Mouse (Mus musculus) heart, adult 2 months (tissue): Measurements from ENCODE around the gene Gm7697. TPM values are rescaled to one million over a fixed set of nuclear protein-coding genes. Genes with fewer than 3 reads are reported as not detected.
"Not testable (repeated sequence)": the region's sequence is repeated elsewhere in the genome, so short reads cannot be mapped to it uniquely, and the experiment has no call there.

Experiments used
- DNase-seq, 2 experiments: peaks; one replicate each; pipeline ENCODE4 v3.0.0; 2021
- H3K27ac ChIP-seq: fragments of 200-600 bp; 2 replicates; pipeline ENCODE4 v1.8.1; 2022
- H3K27me3 ChIP-seq: fragments of 200-500 bp; 2 replicates; pipeline ENCODE4 v1.6.1; 2012; ENCODE audit warnings: mild to moderate bottlenecking, low read length, inconsistent platforms, mixed read lengths; ENCODE audit not compliant: control insufficient read depth, insufficient read depth
- H3K36me3 ChIP-seq: fragments of 200-500 bp; 2 replicates; pipeline ENCODE4 v1.6.1; 2012; ENCODE audit warnings: low read length, inconsistent platforms; ENCODE audit not compliant: control insufficient read depth, insufficient read depth
- H3K4me1 ChIP-seq: fragments of 200-500 bp; 2 replicates; pipeline ENCODE4 v1.6.1; 2011; ENCODE audit warnings: low read length; ENCODE audit not compliant: control insufficient read depth, insufficient read depth
- H3K4me3 ChIP-seq: fragments of 200-600 bp; 2 replicates; pipeline ENCODE4 v1.8.1; 2022
- H3K79me2 ChIP-seq: fragments of 200-500 bp; replicated peaks from 2 replicates; pipeline ENCODE4 v1.6.1; 2012; ENCODE audit warnings: mild to moderate bottlenecking, inconsistent platforms, low read length, moderate library complexity, mixed read lengths; ENCODE audit not compliant: control insufficient read depth, insufficient read depth
- H3K9ac ChIP-seq: fragments of 200-500 bp; 2 replicates; pipeline ENCODE4 v1.6.1; 2012; ENCODE audit warnings: low read depth, mild to moderate bottlenecking, control low read depth, inconsistent platforms, low read length, mixed read lengths
- WGBS: fragments of 180-500 bp; shearing (Covaris S2); methylation state at CpG from one replicate; pipeline ENCODE4 v1.1.7; 2018; 5-methylcytosine and 5-hydroxymethylcytosine counted together
- intact Hi-C: fragments of 180-260 bp; cut with DNase I; formaldehyde crosslinking; loops from one replicate; pipeline ENCODE4 v1.15.1; 2025
- polyA plus RNA-seq: library from polyadenylated mRNA; depleted of rRNA; stranded (reverse); fragments of >200 nt; gene quantifications from 2 replicates; pipeline ENCODE4 v1.2.3, GENCODE M21; 2012; rRNA removed
- total RNA-seq, 2 experiments: library from RNA; stranded (reverse); gene quantifications; 2 replicates each; pipeline ENCODE4 v1.2.3; 2021

The Gm7697 gene
- total and polyA plus RNA-seq, 3 experiments: not detected

GRCm38 (mm10) chr8:69474946-69475345, 47.8 kb downstream of the Gm7697 start:
- H3K79me2 ChIP-seq, H3K27ac ChIP-seq, DNase-seq, H3K27me3 ChIP-seq, H3K36me3 ChIP-seq, H3K4me1 ChIP-seq, intact Hi-C loops, H3K9ac ChIP-seq, H3K4me3 ChIP-seq: not testable (repeated sequence)
- WGBS: 81% methylated on average over 3 of the region's 3 CpGs

- H3K4me3 ChIP-seq, H3K36me3 ChIP-seq, intact Hi-C loops, DNase-seq, H3K9ac ChIP-seq, H3K27me3 ChIP-seq, H3K4me1 ChIP-seq, H3K79me2 ChIP-seq, H3K27ac ChIP-seq: not testable (repeated sequence)
- WGBS: 76% methylated on average over 2 of the region's 3 CpGs
These were observed 69.3 kb downstream of the Gm7697 start, which contains the start of gene Gm9495 for GRCm38 (mm10) chr8:69453465-69453864. TSS of gene Gm9495 (minus strand) at chr8:69453565.

Other genes with a start within 250 kb of the Gm7697 start
- under 1 TPM in 1 of 2 experiments, not detected in 1; 0.09 TPM for gene Gm9495, start 69.4 kb downstream of the Gm7697 start, total RNA-seq
- gene Gm9495, start 69.4 kb downstream of the Gm7697 start, polyA plus RNA-seq: 0.06 and 0.10 TPM in 2 replicates
- gene Zfp868, start 102.6 kb upstream of the Gm7697 start, total RNA-seq: 1 to 10 TPM; 5.5 to 7.3 TPM
- gene Zfp868, start 102.6 kb upstream of the Gm7697 start, polyA plus RNA-seq: 2.2 and 7.5 TPM in 2 replicates
- gene Zfp964, start 131.5 kb upstream of the Gm7697 start, total RNA-seq: 1 to 10 TPM; 1.1 to 1.3 TPM
- 0.62 and 1.2 TPM in 2 replicates for gene Zfp964, start 131.5 kb upstream of the Gm7697 start, polyA plus RNA-seq
- 10 to 100 TPM; 14.6 to 15.7 TPM for gene Zfp869, start 187.7 kb upstream of the Gm7697 start, total RNA-seq
- 3.0 and 6.1 TPM in 2 replicates for gene Zfp869, start 187.7 kb upstream of the Gm7697 start, polyA plus RNA-seq
- gene Zfp963, start 227.0 kb upstream of the Gm7697 start, total RNA-seq: 1 to 10 TPM; 2.5 to 2.7 TPM
- 1.7 and 3.8 TPM in 2 replicates for gene Zfp963, start 227.0 kb upstream of the Gm7697 start, polyA plus RNA-seq